Mouse (Mus musculus) splenic B cell, adult 2 months (primary cell): ENCODE measurements around the gene Arl8b.

Experiments used
- DNase-seq: peaks from one replicate; pipeline ENCODE4 v3.0.0-alpha.2; 2011; ENCODE audit warnings: low read depth, low spot score
- H3K27me3 ChIP-seq: 2 replicates; pipeline ENCODE4 v1.6.1; 2012; ENCODE audit warnings: mild to moderate bottlenecking, low read length, moderate library complexity, mixed read lengths; ENCODE audit not compliant: control insufficient read depth, poor library complexity, insufficient read depth, severe bottlenecking
- H3K36me3 ChIP-seq: 2 replicates; pipeline ENCODE4 v1.6.1; 2012; ENCODE audit warnings: mild to moderate bottlenecking, low read length, moderate library complexity, mixed read lengths; ENCODE audit not compliant: control insufficient read depth, poor library complexity, insufficient read depth, severe bottlenecking

Arl8b gene

DNA sequence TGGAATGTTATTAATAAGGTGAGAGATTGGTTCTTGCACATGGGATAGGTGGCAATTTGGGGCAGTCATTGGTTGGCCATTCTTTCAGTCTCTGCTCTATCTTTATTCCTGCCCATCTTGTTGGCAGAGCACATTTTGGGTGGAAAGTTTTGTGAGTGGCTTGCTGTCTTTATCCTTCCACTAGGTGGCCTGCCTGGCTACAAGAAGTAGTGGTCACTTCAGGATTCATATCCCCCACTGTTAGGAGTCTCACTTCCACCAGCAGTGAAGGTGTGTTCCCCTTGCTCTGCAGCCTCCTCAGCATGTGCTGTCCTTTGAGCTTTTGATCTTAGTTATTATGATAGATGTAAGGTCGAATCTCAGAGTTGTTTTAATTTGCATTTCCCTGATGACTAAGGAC is 25.9 kb downstream of the Arl8b start:
- peak; percentile 30 for DNase-seq
- Histone ChIP-seq H3K27me3 (no peaks in the 10 kb centered on the region), H3K36me3 (no peaks in the 10 kb centered on the region)

DNA sequence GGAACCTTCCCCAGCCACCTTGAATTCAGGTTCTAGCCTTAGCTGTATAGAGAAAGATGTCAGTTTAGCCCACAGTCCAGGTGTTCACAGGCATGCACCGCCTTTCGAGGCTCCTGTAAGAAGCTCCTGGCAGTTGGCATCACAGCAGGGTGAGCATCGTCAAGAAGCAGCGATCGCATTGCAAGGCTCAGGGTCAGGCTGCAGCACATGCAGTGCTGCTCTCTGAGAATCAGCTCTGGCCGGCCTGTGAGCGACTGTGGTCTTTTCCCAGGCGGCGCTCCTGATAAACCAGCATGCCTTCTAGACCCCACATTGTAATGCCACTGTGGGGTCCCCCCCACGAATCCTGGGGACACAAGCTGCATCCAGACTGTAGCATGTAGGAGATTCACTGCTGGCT is 27.3 kb downstream of the Arl8b start:
- Histone ChIP-seq H3K36me3 (no peaks in the 10 kb centered on the region), H3K27me3 (no peaks in the 10 kb centered on the region)
- DNase-seq = no peak

DNA sequence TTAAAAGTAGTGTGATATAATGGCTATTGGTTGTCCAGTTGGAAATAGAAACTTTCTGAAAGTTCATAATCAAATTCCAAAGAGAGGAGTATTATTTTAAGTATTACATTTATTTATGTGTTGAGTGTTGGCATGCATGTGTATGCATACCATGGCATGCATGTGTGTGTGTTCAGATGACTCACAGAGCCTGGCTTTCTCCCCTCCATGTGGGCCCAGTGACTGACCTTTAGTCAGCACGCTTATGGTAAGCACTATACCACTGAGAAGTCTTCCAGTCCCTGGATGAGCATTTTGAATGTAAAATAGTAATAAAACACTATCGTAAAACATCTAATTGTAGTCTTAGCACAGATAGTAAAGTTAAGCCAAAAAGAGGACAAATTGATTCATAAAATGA is 29.2 kb downstream of the Arl8b start:
- no peak for DNase-seq
- peaks cover 2% of the 10 kb centered on the region; the same call in 1 of the 2 replicates for H3K36me3 ChIP-seq

DNA sequence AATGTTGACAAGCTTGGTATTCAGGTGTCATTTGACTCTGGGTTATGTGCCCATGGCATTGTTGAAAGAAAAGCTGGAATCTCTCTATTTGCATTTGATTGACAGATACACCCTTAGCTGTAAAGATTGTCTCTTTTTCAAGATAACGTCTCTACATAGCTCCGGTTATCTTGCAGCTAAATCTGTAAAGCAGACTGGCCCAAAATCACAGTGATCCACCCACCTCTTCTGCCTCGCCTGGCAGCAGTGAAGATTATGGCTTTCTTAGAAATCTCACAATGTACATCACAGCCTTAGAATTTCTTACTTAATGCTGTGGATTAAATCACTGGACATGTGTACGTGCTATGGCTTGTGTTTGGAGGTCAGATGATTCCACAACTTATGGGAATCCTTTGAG is 34.6 kb downstream of the Arl8b start:
- no peaks in the 10 kb centered on the region for H3K27me3 ChIP-seq
- DNase-seq = no peak
- peaks cover 17% of the 10 kb centered on the region; the same call in 1 of the 2 replicates for H3K36me3 ChIP-seq

More for the DNA sequence above, 29.2 kb downstream of the Arl8b start:
- no peaks in the 10 kb centered on the region for H3K27me3 ChIP-seq

DNA sequence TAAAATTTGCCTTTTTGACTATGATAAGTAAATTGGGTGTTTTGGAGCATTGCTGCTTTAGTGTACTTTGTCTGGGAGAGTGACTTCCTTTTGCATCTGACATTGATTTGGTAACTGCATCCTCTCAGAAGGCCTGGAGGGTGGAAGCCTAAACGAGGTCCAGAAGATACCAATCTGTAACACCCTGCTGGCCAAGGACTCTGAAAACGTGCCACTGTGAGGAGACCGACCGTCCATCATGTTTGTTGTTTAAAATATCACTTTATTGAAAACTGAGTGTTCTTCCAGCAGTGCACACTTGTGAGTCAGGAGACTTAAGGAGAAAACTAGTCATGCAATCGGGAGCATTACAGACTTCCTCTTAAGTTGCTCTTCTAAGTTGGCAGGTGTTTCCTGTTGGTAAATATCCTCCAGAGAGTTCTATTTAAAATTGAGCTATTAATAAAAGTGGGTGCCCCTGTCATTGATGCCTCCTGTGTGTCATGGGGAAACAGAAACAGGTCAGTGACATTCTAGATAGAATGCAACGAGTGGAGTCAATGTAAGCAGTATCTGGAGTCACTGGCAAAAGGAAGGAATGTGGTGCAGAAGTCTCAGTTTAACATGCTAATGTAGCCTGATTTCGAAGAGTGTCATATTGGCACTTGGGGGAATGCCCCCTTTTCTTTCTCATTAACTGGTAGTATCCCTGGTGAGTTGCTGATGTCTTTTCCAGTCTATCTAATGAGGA is 42.1 kb downstream of the Arl8b start:
- DNase-seq = peak; percentile 75

DNA sequence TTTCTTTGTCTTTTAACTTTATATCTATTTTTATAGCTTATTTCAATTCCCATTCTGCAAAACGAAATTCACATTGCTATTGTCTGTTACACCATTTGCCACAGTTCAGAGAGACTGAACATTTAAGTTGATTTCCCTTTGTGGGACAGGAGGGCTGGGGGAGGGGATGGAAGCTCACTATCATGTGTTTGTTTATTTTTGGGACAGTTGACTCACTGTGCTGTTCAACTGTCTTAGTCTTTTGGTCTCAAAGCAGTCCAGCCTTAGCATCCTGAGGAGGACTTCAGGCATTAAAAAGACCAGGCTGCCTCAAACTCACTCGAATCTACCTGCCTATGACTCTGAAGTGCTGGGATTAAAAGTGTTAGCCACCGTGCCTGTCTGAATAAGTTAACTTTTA is 43.2 kb downstream of the Arl8b start:
- no peaks in the 10 kb centered on the region for H3K27me3 ChIP-seq
- no peak for DNase-seq
- H3K36me3 ChIP-seq = peaks cover 6% of the 10 kb centered on the region

More for the DNA sequence above, 42.1 kb downstream of the Arl8b start:
- Histone ChIP-seq H3K36me3 (peaks cover 6% of the 10 kb centered on the region), H3K27me3 (no peaks in the 10 kb centered on the region)

GRCm38 (mm10) chr6:108827336-108827920 is 44.5 kb downstream of the Arl8b start:
- Histone ChIP-seq H3K27me3 (no peaks in the 10 kb centered on the region), H3K36me3 (no peaks in the 10 kb centered on the region; the same call in 1 of the 2 replicates)
- peak; percentile 56 for DNase-seq

- DNase-seq = peak; percentile 97
- no peaks in the 10 kb centered on the region for H3K27me3 ChIP-seq
- H3K36me3 ChIP-seq = no peaks in the 10 kb centered on the region; the same call in 1 of the 2 replicates
These were observed 45.5 kb downstream of the Arl8b start, which contains the start of gene Edem1 for GRCm38 (mm10) chr6:108828234-108828868. Edem1 (plus strand) TSS chr6:108828641.

- DNase-seq = peak; percentile 49
- no peaks in the 10 kb centered on the region for H3K36me3 ChIP-seq
- no peaks in the 10 kb centered on the region for H3K27me3 ChIP-seq
These were observed 46.0 kb downstream of the Arl8b start for GRCm38 (mm10) chr6:108828872-108829271.

DNA sequence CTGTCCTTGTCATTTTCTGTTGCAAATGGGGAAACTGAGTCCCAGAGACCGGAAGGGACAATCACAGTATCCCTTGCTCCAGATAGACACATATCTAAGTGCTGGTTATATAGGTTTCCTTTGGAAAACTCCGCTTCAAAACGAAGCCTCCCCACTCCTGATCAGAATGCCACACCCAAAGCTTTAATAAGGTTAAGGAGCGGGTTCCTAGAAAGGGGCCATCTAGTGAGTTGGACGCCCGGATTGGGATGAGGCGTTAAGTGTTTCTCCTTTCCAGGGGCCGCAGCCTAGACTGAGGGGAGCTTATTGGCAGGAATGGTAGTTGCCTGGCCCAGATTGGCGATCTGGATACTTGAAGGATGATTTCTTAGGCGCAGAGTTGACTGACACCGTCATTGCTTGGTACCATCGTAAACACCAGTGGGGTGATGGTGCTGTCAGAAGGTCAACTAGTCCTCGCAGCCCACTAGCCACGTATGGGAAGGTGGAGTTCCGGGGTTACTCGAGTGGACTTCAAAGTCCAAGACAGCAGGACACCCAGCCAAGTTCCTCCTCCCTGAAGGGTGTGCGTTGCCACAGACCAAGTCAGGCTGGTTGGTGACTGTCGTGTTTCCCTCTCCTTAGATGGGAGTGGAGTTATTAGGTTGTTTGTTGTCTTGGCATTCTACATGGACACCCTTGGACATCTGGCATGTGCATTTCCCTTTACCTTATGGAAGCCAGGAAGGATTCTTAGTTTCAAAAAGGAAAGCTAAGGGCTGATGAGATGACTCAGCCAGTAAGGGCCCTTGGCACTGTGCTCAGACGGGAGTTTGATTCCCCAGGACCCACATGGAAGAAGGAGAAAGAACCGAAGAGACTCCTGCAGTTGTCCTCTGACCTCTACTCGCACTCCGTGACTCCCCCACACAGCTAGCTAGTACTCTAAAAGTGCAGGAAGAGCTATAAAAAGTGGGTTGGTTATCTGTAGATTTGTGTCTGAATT is 46.8 kb downstream of the Arl8b start:
- no peaks in the 10 kb centered on the region for H3K36me3 ChIP-seq
- DNase-seq = no peak
- no peaks in the 10 kb centered on the region for H3K27me3 ChIP-seq

DNA sequence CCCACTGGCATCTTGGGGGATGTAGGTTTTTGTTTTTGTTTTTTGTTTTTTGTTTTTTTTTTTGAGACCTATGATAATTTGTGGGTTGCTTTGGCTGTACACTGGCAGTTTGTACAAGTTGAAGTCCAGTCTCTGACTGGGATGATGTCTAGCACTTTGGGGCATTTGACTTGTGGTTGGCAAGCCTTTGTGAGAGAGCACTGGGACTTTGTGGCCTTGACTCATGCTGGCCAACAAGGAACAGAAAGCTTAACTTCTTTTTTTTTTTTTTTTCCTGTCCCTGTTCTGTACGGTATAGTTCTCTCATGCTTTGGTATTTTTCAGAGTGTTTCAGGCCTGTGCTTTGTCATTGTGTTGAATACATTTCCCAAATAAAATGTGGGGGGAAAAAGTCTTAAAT is 49.3 kb downstream of the Arl8b start:
- no peak for DNase-seq
- peaks cover 1% of the 10 kb centered on the region; the same call in 1 of the 2 replicates for H3K36me3 ChIP-seq
- no peaks in the 10 kb centered on the region for H3K27me3 ChIP-seq

DNA sequence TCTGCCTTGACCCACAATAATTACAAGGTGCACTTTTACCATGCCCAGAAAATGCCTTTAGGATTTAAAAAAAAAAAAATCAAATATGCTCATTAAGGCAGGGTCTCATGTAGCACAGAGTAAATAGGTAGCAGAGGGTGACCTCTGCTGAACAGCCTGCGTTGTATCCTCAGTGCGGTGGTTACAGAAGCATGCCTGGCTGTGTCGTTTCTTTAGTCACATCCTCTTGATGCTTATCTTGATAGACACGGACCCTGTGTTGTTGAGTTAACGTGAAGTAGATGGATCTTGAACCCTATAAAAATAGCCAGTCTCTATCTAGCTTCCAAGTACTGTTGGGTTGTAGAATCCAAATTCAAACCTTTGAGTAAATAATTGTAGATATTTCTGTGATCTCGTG is 50.1 kb downstream of the Arl8b start:
- DNase-seq = no peak
- Histone ChIP-seq H3K27me3 (no peaks in the 10 kb centered on the region), H3K36me3 (peaks cover 4% of the 10 kb centered on the region; the same call in 1 of the 2 replicates)

- DNase-seq = peak; percentile 50
- H3K36me3 ChIP-seq = peaks cover 6% of the 10 kb centered on the region
- H3K27me3 ChIP-seq = no peaks in the 10 kb centered on the region
These were observed 51.2 kb downstream of the Arl8b start for GRCm38 (mm10) chr6:108833963-108834697.
